Comparison of ENCODE assay signal across 7 mouse cellular contexts in the genomic region with DNA sequence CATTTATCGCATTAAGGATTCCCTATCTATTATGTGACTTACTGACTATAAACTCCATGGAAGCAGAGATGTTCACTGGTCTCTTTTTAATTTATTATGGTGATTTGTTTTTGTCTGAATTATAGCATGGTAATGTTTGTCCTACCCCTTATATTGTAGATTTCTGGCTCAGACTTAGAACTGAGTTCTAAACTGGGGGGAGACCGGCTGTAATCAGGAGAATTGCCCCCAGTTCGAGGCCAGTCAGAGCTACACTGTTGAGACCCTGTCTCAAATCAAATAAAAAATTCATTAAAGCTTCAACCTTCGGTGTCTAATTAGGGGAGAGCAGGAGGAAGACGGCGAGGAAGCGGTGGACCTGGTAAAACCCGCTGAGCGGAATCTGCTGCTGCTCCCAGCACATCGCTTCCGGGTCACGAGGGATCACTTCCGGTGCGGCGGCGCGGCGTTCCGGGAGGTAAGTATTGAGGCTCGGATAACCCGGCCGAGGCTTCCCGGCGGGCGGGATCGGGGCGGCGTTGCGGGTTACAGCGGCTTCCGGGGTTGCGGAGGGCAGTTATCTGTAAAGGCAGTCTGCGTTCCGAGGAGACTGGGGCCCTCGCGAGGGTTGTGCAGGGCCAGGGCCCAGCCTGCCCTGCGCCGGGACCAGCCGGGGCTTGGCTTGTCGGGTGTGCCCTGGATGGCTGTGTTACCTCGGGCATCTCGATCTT. TPM values are rescaled to one million over a fixed set of nuclear protein-coding genes. Genes with fewer than 3 reads are reported as not detected.
DNase-seq lines count a peak whose midpoint lies in the region; ATAC-seq and TF ChIP-seq lines count a peak whose summit lies in the region.

Gene Manbal, plus strand, starts transcription at position 411 of the 710 bp plus-strand sequence.

- peak within 1 kb of the TSS; percentile 80 for H3K4me2 ChIP-seq in embryonic facial prominence, embryonic 12.5 days (replicated peaks)
- peak within 1 kb of the TSS; percentile 85 for H3K4me2 ChIP-seq in limb, embryonic 12.5 days
- H3K4me2 ChIP-seq in midbrain, embryonic 15.5 days = peak within 1 kb of the TSS; percentile 89

- H3K27me3 ChIP-seq in embryonic facial prominence, embryonic 12.5 days = no peaks in the 10 kb centered on the region
- no peaks in the 10 kb centered on the region for H3K27me3 ChIP-seq in kidney, adult 2 months (replicated peaks; ENCODE audit: control insufficient read depth, insufficient read depth, low read length)
- no peaks in the 10 kb centered on the region for H3K27me3 ChIP-seq in limb, embryonic 12.5 days
- H3K27me3 ChIP-seq in midbrain, embryonic 15.5 days (replicated peaks) = no peaks in the 10 kb centered on the region
- H3K27me3 ChIP-seq in spleen, adult 2 months (ENCODE audit: control insufficient read depth, insufficient read depth, low read length) = no peaks in the 10 kb centered on the region

- peak; percentile 98 for DNase-seq in adrenal gland, postnatal 25 days
- DNase-seq in heart, adult 18-20 months = peak; percentile 96 to 98
- DNase-seq in kidney, adult 2 months = peak; percentile 97
- DNase-seq in spleen, adult 2 months (ENCODE audit: low read depth in 1 of 2, low spot score in 2 of 2) = peak; percentile 83 to 97

- H3K9ac ChIP-seq in embryonic facial prominence, embryonic 12.5 days = peak within 1 kb of the TSS; percentile 77
- peak within 1 kb of the TSS; percentile 92 for H3K9ac ChIP-seq in limb, embryonic 12.5 days (replicated peaks)
- H3K9ac ChIP-seq in midbrain, embryonic 15.5 days = peak within 1 kb of the TSS; percentile 89

- WGBS in embryonic facial prominence, embryonic 12.5 days = 4% methylated on average over 42 of the region's 42 CpGs
- WGBS in kidney, adult 2 months = 3% methylated on average over 42 of the region's 42 CpGs
- WGBS in limb, embryonic 12.5 days = 4% methylated on average over 42 of the region's 42 CpGs
- 4% methylated on average over 42 of the region's 42 CpGs for WGBS in midbrain, embryonic 15.5 days
- 4% methylated on average over 42 of the region's 42 CpGs for WGBS in spleen, adult 2 months

- H3K4me1 ChIP-seq in embryonic facial prominence, embryonic 12.5 days = peaks cover 9% of the 10 kb centered on the region
- H3K4me1 ChIP-seq in kidney, adult 2 months (ENCODE audit: control insufficient read depth, insufficient read depth, low read length) = no peaks in the 10 kb centered on the region; the same call in 1 of the 2 replicates
- peaks cover 13% of the 10 kb centered on the region; the same call in 1 of the 2 replicates for H3K4me1 ChIP-seq in limb, embryonic 12.5 days (replicated peaks)
- peaks cover 23% of the 10 kb centered on the region for H3K4me1 ChIP-seq in midbrain, embryonic 15.5 days
- H3K4me1 ChIP-seq in spleen, adult 2 months (ENCODE audit: control insufficient read depth, insufficient read depth, insufficient read length) = peaks cover 5% of the 10 kb centered on the region; the same call in 1 of the 2 replicates

- H3K36me3 ChIP-seq in embryonic facial prominence, embryonic 12.5 days = no peaks in the 10 kb centered on the region
- H3K36me3 ChIP-seq in kidney, adult 2 months (ENCODE audit: control insufficient read depth, insufficient read depth, low read length) = no peaks in the 10 kb centered on the region
- peaks cover 13% of the 10 kb centered on the region; the same call in 1 of the 2 replicates for H3K36me3 ChIP-seq in limb, embryonic 12.5 days
- no peaks in the 10 kb centered on the region for H3K36me3 ChIP-seq in midbrain, embryonic 15.5 days (replicated peaks)
- H3K36me3 ChIP-seq in spleen, adult 2 months (ENCODE audit: control insufficient read depth, insufficient read depth, low read length) = no peaks in the 10 kb centered on the region

- peak within 1 kb of the TSS; percentile 77 for H3K4me3 ChIP-seq in embryonic facial prominence, embryonic 12.5 days
- H3K4me3 ChIP-seq in kidney, adult 2 months (ENCODE audit: insufficient read depth, low read depth, low read length) = peak within 1 kb of the TSS; percentile 94
- H3K4me3 ChIP-seq in limb, embryonic 12.5 days (replicated peaks) = peak within 1 kb of the TSS; percentile 89
- peak within 1 kb of the TSS; percentile 86 for H3K4me3 ChIP-seq in midbrain, embryonic 15.5 days
- H3K4me3 ChIP-seq in spleen, adult 2 months (ENCODE audit: extremely low read depth, insufficient read depth, insufficient read length) = peak within 1 kb of the TSS; percentile 81

- no peaks in the 10 kb centered on the region for H3K9me3 ChIP-seq in embryonic facial prominence, embryonic 12.5 days
- H3K9me3 ChIP-seq in limb, embryonic 12.5 days = no peaks in the 10 kb centered on the region
- H3K9me3 ChIP-seq in midbrain, embryonic 15.5 days = no peaks in the 10 kb centered on the region

- peak within 1 kb of the TSS; percentile 88 for H3K27ac ChIP-seq in embryonic facial prominence, embryonic 12.5 days
- peak within 1 kb of the TSS; percentile 77 for H3K27ac ChIP-seq in kidney, adult 2 months (ENCODE audit: insufficient read depth, low read depth, low read length)
- H3K27ac ChIP-seq in limb, embryonic 12.5 days = peak within 1 kb of the TSS; percentile 92
- peak within 1 kb of the TSS; percentile 87 for H3K27ac ChIP-seq in midbrain, embryonic 15.5 days
- peak within 1 kb of the TSS; percentile 88 for H3K27ac ChIP-seq in spleen, adult 2 months (ENCODE audit: insufficient read depth, low read length)

- no peak for TF ChIP-seq CTCF in kidney, adult 2 months (conservative IDR thresholded peaks at IDR 0.05; ENCODE audit: insufficient read depth, insufficient read length, low read depth, low read length)
- TF ChIP-seq CTCF in spleen, adult 2 months (IDR thresholded peaks at IDR 0.05; ENCODE audit: extremely low read depth, insufficient read depth, insufficient read length, insufficient replicate concordance) = no peak

- TF ChIP-seq POLR2A in kidney, adult 2 months (IDR thresholded peaks at IDR 0.05; ENCODE audit: low read depth, low read length) = peak; percentile 38
- peak; percentile 58; the same call in 1 of the 2 replicates for TF ChIP-seq POLR2A in spleen, adult 2 months (IDR thresholded peaks at IDR 0.05; ENCODE audit: low read depth, low read length)

- peak; percentile 80 for ATAC-seq in embryonic facial prominence, embryonic 12.5 days (ENCODE audit: insufficient number of reproducible peaks, insufficient read depth, low FRiP score, low TSS enrichment)
- peak; percentile 69; the same call in 1 of the 2 replicates for ATAC-seq in limb, embryonic 12.5 days (ENCODE audit: insufficient number of reproducible peaks, insufficient read depth, low FRiP score, low TSS enrichment, low read depth)
- ATAC-seq in midbrain, embryonic 15.5 days (replicated peaks) = peak; percentile 90

RNA-seq across cellular contexts. Expression of gene Manbal, which starts in this region (rescaled TPM):
- total RNA-seq in adrenal gland, postnatal 25 days (2021) = 32.3 and 34.6 TPM in 2 replicates
- polyA plus RNA-seq in embryonic facial prominence, embryonic 12.5 days (2016; fragmentation: Nextera tagmentation; extraction: Ambion mirVana) = 78.5 and 82.8 TPM in 2 replicates
- total RNA-seq in heart, adult 18-20 months (2021) = 10 to 100 TPM; 19.4 to 21.1 TPM
- 70.0 and 75.9 TPM in 2 replicates for polyA plus RNA-seq in kidney, adult 2 months (2012; rRNA removed)
- 77.7 and 79.4 TPM in 2 replicates for polyA plus RNA-seq in limb, embryonic 12.5 days (2016; fragmentation: Nextera tagmentation; extraction: Ambion mirVana)
- polyA plus RNA-seq in midbrain, embryonic 15.5 days (2015; fragmentation: Nextera tagmentation; extraction: Ambion mirVana) = 104 and 107 TPM in 2 replicates
- 49.6 and 54.8 TPM in 2 replicates for polyA plus RNA-seq in spleen, adult 2 months (2012; rRNA removed)

Comparison
In these comparisons a context has a peak if more than half of its experiments do, and no peak if none do; other contexts are left out.
1. Peak in every context shown above with its lines: DNase-seq, ATAC-seq, H3K4me3 ChIP-seq and H3K27ac ChIP-seq.